Mouse (Mus musculus) adipose tissue, adult 10 weeks (tissue): ENCODE data around the gene Col20a1. TPM values are rescaled to one million over a fixed set of nuclear protein-coding genes. Genes with fewer than 3 reads are reported as not detected.

Experiments
- polyA plus RNA-seq: library from polyadenylated mRNA; stranded (reverse); fragments of 350-450 nt; fragmentation: Illumina TruSeq; extraction: RNeasy Lipid Tissue Mini Kit (QIAGEN cat#74804); gene quantifications from one replicate; pipeline ENCODE4 v1.2.3, GENCODE M21; 2014; ENCODE audit warnings: low read depth, low replicate concordance

Gene Col20a1
- 3.1 TPM for polyA plus RNA-seq

DNA sequence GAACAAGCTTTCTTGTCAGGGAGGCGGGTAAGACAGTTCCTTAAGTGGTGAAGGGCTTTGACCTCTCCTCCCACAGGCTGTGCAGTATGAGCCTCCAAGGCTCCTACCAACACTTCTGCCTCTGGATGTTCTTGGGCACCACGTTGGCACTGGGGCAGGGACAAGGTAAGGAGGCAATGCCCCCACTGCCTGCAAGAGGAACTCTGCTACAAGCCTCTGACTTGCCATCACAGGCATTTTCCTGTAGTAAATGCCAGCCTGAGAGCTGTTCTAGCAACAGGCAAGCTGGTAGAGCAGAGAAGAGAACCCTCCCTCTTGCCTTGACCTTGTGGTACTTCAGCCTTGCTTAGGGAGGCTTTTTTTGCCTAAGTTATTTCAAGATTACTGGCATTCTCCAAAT, at the start of gene Col20a1:
Col20a1 (plus strand) TSS at position 87 of the 400 bp plus-strand sequence.

DNA sequence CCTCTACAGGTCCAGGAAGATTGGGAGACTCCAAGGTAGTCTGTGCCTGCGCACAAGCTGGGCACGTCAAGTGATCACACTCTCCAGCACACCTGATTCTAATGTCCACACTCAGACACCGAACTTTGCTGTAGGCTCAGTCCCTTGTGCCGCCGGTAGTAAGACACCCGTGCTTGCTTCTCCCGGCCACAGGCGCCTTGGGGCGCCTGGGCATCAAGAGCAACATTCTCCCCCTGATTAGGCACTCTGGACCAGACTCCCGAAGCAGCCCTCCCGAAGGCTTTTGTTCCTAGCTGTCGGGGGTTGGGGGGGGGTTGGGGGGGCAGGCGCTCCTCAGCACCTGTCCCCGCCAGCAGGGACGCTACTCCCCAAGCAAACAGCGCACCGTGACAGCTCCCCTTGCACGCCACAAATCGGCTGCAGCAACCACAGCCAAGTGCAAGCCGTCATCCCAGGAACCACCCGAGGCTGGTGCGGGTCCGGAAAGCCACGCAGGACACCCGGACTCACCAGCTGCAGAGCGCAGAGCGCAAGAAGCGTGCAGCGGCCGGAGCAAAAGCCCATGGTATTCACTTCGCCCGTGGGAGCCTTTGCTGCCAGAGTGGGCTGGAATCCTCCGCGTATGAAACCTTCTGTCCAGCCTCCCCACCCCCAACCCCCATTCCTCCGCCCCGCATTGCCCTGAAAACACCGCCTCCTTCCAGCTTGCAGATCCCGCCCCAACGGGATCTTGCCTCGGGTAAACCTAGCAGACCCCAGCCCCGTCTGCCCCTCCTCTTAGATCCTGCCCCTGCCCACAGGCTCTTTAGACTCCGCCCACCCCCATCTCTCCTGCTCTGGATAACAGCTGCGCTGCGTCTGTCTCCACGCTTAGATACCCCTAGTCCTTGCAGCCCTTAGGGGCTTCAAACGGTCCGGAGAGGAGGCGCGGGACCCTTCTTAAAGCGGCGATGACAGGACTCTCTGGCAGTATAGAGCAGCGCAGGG, 32.0 kb upstream of the Col20a1 start, which contains the start of gene Nkain4:
Nkain4 (minus strand) TSS at position 639 of the 987 bp plus-strand sequence.

GRCm38 (mm10) chr2:180967010-180967763, 19.1 kb upstream of the Col20a1 start, which contains the start of gene Arfgap1:
Gene Arfgap1 (plus strand): TSS chr2:180967225.

DNA sequence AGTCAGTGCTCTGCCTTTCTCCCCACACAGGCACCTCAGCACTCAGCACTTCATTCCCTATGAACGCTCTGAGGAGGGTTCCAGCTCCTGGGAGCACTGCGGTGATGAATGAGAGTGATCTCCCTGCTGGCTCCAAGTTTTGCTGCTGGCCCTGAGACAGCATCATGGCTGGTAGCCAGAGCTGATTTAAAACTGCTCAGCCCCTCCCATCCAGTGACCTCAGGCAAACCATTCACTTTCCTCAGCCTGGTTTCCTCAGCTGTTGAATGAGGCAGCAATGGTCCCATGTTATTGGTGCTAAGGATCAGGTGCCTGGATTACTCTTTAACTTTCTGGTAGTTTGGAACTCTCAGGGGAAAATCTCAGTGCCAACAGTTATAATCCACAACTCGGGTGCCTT, 57.1 kb downstream of the Col20a1 start, which contains the start of gene Chrna4:
Chrna4 (minus strand) TSS at position 110 of the 400 bp plus-strand sequence.

Other genes with a start within 250 kb of the Col20a1 start
- not detected for gene Bhlhe23, start 209.6 kb upstream of the Col20a1 start, polyA plus RNA-seq
- gene Ythdf1, start 65.6 kb upstream of the Col20a1 start, polyA plus RNA-seq, result 37.8 TPM
- gene Birc7, start 57.5 kb upstream of the Col20a1 start, polyA plus RNA-seq, result not detected
- gene Nkain4, start 31.8 kb upstream of the Col20a1 start, polyA plus RNA-seq, result 17.3 TPM
- gene Arfgap1, start 19.3 kb upstream of the Col20a1 start, polyA plus RNA-seq, result 84.0 TPM
- not detected for gene Chrna4, start 57.0 kb downstream of the Col20a1 start, polyA plus RNA-seq
- 0.16 TPM for gene Kcnq2, start 148.8 kb downstream of the Col20a1 start, polyA plus RNA-seq
- gene Eef1a2, start 170.5 kb downstream of the Col20a1 start, polyA plus RNA-seq, result not detected
- gene Ppdpf, start 200.7 kb downstream of the Col20a1 start, polyA plus RNA-seq, result 69.1 TPM
- gene Ptk6, start 216.3 kb downstream of the Col20a1 start, polyA plus RNA-seq, result not detected
- gene Srms, start 226.7 kb downstream of the Col20a1 start, polyA plus RNA-seq, result 0.67 TPM
- 3.9 TPM for gene Fndc11, start 233.5 kb downstream of the Col20a1 start, polyA plus RNA-seq